Mouse (Mus musculus): Measurements from ENCODE around the gene Zbed5. TPM values are rescaled to one million over a fixed set of nuclear protein-coding genes. Genes with fewer than 3 reads are reported as not detected.
A peak's percentile ranks its signal among the peaks of the same experiment; 100 is the strongest.

Zbed5 gene
- total RNA-seq (2012; rRNA removed) (2.5 and 4.2 TPM in 2 replicates), polyA plus RNA-seq (2012; ENCODE audit: insufficient read depth in 1 of 2, insufficient read length in 2 of 2, low read depth in 1 of 2, low replicate concordance in 2 of 2, missing spikeins in 1 of 2) (1 to 10 TPM in 1 of 2 experiments, not detected in 1; 4.0 TPM)

- H3K27ac ChIP-seq (ENCODE audit: control insufficient read depth, low read depth, low read length): no peak within 1 kb of the TSS
- H3K36me3 ChIP-seq (ENCODE audit: control insufficient read depth in 1 of 2, insufficient read depth in 2 of 2, low read length in 2 of 2): peaks cover 0 to 9% of the 10 kb centered on the region in 2 experiments; a peak in 2 of 4 replicates
- peak within 1 kb of the TSS; percentile 56 for H3K9ac ChIP-seq (ENCODE audit: control insufficient read depth, low read depth, low read length, poor library complexity, severe bottlenecking)
- peaks cover 0 to 5% of the 10 kb centered on the region in 2 experiments; a peak in 1 of 4 replicates for H3K4me1 ChIP-seq (ENCODE audit: control insufficient read depth in 1 of 2, insufficient read depth in 2 of 2, low read length in 2 of 2)
- H3K4me3 ChIP-seq (ENCODE audit: control insufficient read depth in 1 of 2, insufficient read depth in 1 of 2, low read depth in 2 of 2, low read length in 2 of 2): peak within 1 kb of the TSS; percentile 66 to 90
- no peaks in the 10 kb centered on the region for H3K79me2 ChIP-seq (ENCODE audit: control insufficient read depth, insufficient read depth, low read length, poor library complexity)
- DNase-seq (ENCODE audit: low read depth, low spot score): peak; percentile 98
- no peaks in the 10 kb centered on the region for H3K9me3 ChIP-seq (replicated peaks; ENCODE audit: insufficient read depth, low read length)
- peaks cover 0 to 5% of the 10 kb centered on the region in 2 experiments; a peak in 2 of 4 replicates for H3K27me3 ChIP-seq (ENCODE audit: control insufficient read depth in 1 of 2, insufficient read depth in 2 of 2, low read length in 2 of 2)
- no peak for TF ChIP-seq JUND (IDR thresholded peaks at IDR 0.05; ENCODE audit: low read depth, low read length)
- TF ChIP-seq ELF1 (IDR thresholded peaks at IDR 0.05; ENCODE audit: low read depth, low read length): peak; percentile 64
- TF ChIP-seq MEF2A (IDR thresholded peaks at IDR 0.05; ENCODE audit: extremely low read depth, insufficient replicate concordance, low read depth, low read length, poor library complexity, severe bottlenecking): no peak
- no peak for TF ChIP-seq BHLHE40 (IDR thresholded peaks at IDR 0.05; ENCODE audit: borderline replicate concordance, low read depth, low read length)
- peak; percentile 92 for TF ChIP-seq MYC (IDR thresholded peaks at IDR 0.05; ENCODE audit: low read depth, low read length)
- no peak for TF ChIP-seq RAD21 (IDR thresholded peaks at IDR 0.05; ENCODE audit: low read depth, low read length)
- TF ChIP-seq ZNF384 (IDR thresholded peaks at IDR 0.05; ENCODE audit: low read depth, low read length): no peak
- peak; percentile 87 for TF ChIP-seq MAX (IDR thresholded peaks at IDR 0.05; ENCODE audit: low read length)
- no peak for TF ChIP-seq GABPA (IDR thresholded peaks at IDR 0.05; ENCODE audit: low read depth, low read length)
- no peak for TF ChIP-seq TCF12 (IDR thresholded peaks at IDR 0.05; ENCODE audit: low read depth, low read length)
- TF ChIP-seq HCFC1 (IDR thresholded peaks at IDR 0.05; ENCODE audit: low read depth, low read length): peak; percentile 63
- TF ChIP-seq ETS1 (IDR thresholded peaks at IDR 0.05; ENCODE audit: low read depth, low read length): no peak
- TF ChIP-seq MAZ (IDR thresholded peaks at IDR 0.05; ENCODE audit: low read depth, low read length): peak; percentile 48; the same call in 1 of the 2 replicates
- no peak for TF ChIP-seq SMC3 (IDR thresholded peaks at IDR 0.05; ENCODE audit: low read depth, low read length)
- TF ChIP-seq ZMIZ1 (IDR thresholded peaks at IDR 0.05; ENCODE audit: low read depth, low read length): no peak
- TF ChIP-seq CHD1 (IDR thresholded peaks at IDR 0.05; ENCODE audit: low read depth, low read length): no peak
- no peak for TF ChIP-seq ZC3H11A (IDR thresholded peaks at IDR 0.05; ENCODE audit: low read depth, low read length)
- peak; percentile 100 for TF ChIP-seq SIN3A (IDR thresholded peaks at IDR 0.05; ENCODE audit: low read length)
- peak; percentile 99 for TF ChIP-seq MXI1 (IDR thresholded peaks at IDR 0.05; ENCODE audit: low read depth, low read length)
- no peak for TF ChIP-seq POLR2AphosphoS5 (IDR thresholded peaks at IDR 0.05; ENCODE audit: borderline replicate concordance, low read depth, low read length)
- TF ChIP-seq TAL1 (IDR thresholded peaks at IDR 0.05; ENCODE audit: low read length): no peak
- no peak for TF ChIP-seq POLR2AphosphoS2 (IDR thresholded peaks at IDR 0.05; ENCODE audit: low read length)
- peak in 1 of 2 experiments; percentile 37; a peak in 1 of 4 replicates for TF ChIP-seq POLR2A (IDR thresholded peaks at IDR 0.05; ENCODE audit: control insufficient read depth in 1 of 2, insufficient read depth in 1 of 2, low read depth in 1 of 2, low read length in 2 of 2, poor library complexity in 1 of 2)
- no peak for TF ChIP-seq EP300 (IDR thresholded peaks at IDR 0.05; ENCODE audit: low read depth in 1 of 2, low read length in 2 of 2)
- no peak for TF ChIP-seq KAT2A (conservative IDR thresholded peaks at IDR 0.05; ENCODE audit: low read depth, low read length)
- no peak for TF ChIP-seq UBTF (IDR thresholded peaks at IDR 0.05; ENCODE audit: borderline replicate concordance, insufficient read depth, low read depth, low read length)
- no peak for TF ChIP-seq MYB (IDR thresholded peaks at IDR 0.05; ENCODE audit: low read depth, low read length)
- TF ChIP-seq GATA1 (IDR thresholded peaks at IDR 0.05; ENCODE audit: low read depth, low read length): no peak
- no peak for TF ChIP-seq RCOR1 (IDR thresholded peaks at IDR 0.05; ENCODE audit: low read depth, low read length)
- no peak for TF ChIP-seq USF2 (IDR thresholded peaks at IDR 0.05; ENCODE audit: borderline replicate concordance in 1 of 2, insufficient read depth in 1 of 2, low read depth in 1 of 2, low read length in 2 of 2)
- TF ChIP-seq ZKSCAN1 (IDR thresholded peaks at IDR 0.05; ENCODE audit: low read depth, low read length): no peak
- TF ChIP-seq MAFK (IDR thresholded peaks at IDR 0.05; ENCODE audit: borderline replicate concordance, low read depth, low read length): no peak
- no peak for TF ChIP-seq TBP (IDR thresholded peaks at IDR 0.05; ENCODE audit: low read depth, low read length)
- no peak for TF ChIP-seq E2F4 (IDR thresholded peaks at IDR 0.05; ENCODE audit: borderline replicate concordance, low read depth, low read length)
- TF ChIP-seq NELFE (IDR thresholded peaks at IDR 0.05; ENCODE audit: low read depth, low read length): 0 out of 2 replicates have a peak, but pooled peaks have one; percentile 21
Measured at GRCm38 (mm10) chr5:129895198-129896088, at the start of gene Zbed5. Gene Zbed5 (plus strand): TSS chr5:129895723.
